Mouse (Mus musculus) neural tube, embryonic 14.5 days (tissue): ENCODE results near the gene Gm4881. TPM values are rescaled to one million over a fixed set of nuclear protein-coding genes. Genes with fewer than 3 reads are reported as not detected.

ENCODE experiments used
- ATAC-seq: fragments of 200-750 bp; cut with Nextera tagmentation; 2 replicates; pipeline ENCODE4 v1.8.0; 2017; ENCODE audit warnings: low read depth, mild to moderate bottlenecking, moderate TSS enrichment, moderate library complexity
- H3K27ac ChIP-seq: fragments of 300-500 bp; sonication (generic); 2 replicates; pipeline ENCODE4 v1.5.1; 2014; ENCODE audit warnings: low read depth, mild to moderate bottlenecking, control low read depth, low read length, moderate library complexity, mixed read lengths
- H3K27me3 ChIP-seq: fragments of 300-500 bp; sonication (generic); 2 replicates; pipeline ENCODE4 v1.6.1; 2014; ENCODE audit warnings: low read length; ENCODE audit not compliant: control insufficient read depth, insufficient read depth
- H3K36me3 ChIP-seq: fragments of 300-500 bp; sonication (generic); 2 replicates; pipeline ENCODE4 v1.6.1; 2014; ENCODE audit warnings: low read length, mixed read lengths; ENCODE audit not compliant: control insufficient read depth, insufficient read depth
- H3K4me1 ChIP-seq: fragments of 300-500 bp; sonication (generic); 2 replicates; pipeline ENCODE4 v1.6.1; 2014; ENCODE audit warnings: low read length; ENCODE audit not compliant: control insufficient read depth, insufficient read depth
- H3K4me2 ChIP-seq: fragments of 300-500 bp; sonication (generic); 2 replicates; pipeline ENCODE4 v1.6.1; 2014; ENCODE audit warnings: mild to moderate bottlenecking, low read depth, low read length, control low read depth
- H3K4me3 ChIP-seq: fragments of 300-500 bp; sonication (generic); 2 replicates; pipeline ENCODE4 v1.5.1; 2014; ENCODE audit warnings: low read depth, low read length, control low read depth, mixed read lengths
- H3K9ac ChIP-seq: fragments of 300-500 bp; sonication (generic); replicated peaks from 2 replicates; pipeline ENCODE4 v1.6.1; 2014; ENCODE audit warnings: low read depth, mild to moderate bottlenecking, control low read depth, low read length, mixed read lengths
- H3K9me3 ChIP-seq: fragments of 300-500 bp; sonication (generic); 2 replicates; pipeline ENCODE4 v1.6.1; 2016; ENCODE audit warnings: low read length; ENCODE audit not compliant: control insufficient read depth
- WGBS: fragments of 180-500 bp; shearing (Covaris S2); extraction: QIAGEN DNeasy Blood & Tissue Kit; methylation state at CpG from one replicate; pipeline ENCODE4 v1.1.7; 2014; 5-methylcytosine and 5-hydroxymethylcytosine counted together
- polyA plus RNA-seq: library from polyadenylated mRNA; unstranded; fragments of >200 nt; fragmentation: Nextera tagmentation; extraction: Ambion mirVana; gene quantifications from 2 replicates; pipeline ENCODE4 v1.2.1, GENCODE M21; 2014

Gm4881 gene
- polyA plus RNA-seq, 1 experiment from 2014 or later: 1.5 TPM

DNA sequence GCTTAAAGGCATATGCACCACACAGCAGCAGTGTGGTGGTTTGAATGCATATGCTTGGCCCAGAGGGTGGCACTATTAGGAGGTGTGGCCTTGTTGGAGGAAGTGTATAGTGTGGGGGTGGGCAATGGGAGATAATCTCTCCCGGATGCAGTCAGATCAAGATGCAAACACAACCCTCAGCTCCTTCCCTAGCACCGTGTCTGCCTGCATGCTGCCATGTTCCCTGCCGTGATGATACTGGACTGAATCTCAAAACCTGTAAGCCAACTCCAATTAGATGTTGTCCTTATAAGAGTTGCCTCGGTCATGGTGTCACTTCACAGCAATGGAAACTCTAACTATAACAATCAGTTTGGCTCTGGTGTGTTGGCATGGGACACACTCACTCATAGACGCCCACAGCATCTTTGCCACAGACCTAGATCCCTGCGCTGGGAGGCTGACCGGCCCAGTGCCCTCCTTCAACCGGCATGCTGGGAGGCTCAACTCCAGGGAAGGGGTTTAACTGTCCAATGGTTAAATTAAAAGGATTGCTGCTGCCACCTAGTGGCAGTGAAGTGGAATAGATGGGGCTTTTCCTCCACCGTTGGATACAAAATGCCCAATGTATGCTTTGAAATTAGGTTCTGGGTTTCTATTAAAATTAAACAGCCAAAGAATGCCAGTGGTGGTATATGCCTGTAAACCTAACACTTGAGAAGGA lies 30.8 kb upstream of the Gm4881 start:
- no peaks in the 10 kb centered on the region for H3K9me3 ChIP-seq
- 26% methylated on average over 9 of the region's 9 CpGs for WGBS
- H3K27me3 ChIP-seq: 0 out of 2 replicates have a peak, but pooled peaks cover 2% of the 10 kb centered on the region
- H3K27ac ChIP-seq: no peak overlapping the region
- H3K9ac ChIP-seq: no peak overlapping the region
- no peak overlapping the region for H3K4me3 ChIP-seq
- no peak for ATAC-seq
- H3K4me1 ChIP-seq: 0 out of 2 replicates have a peak, but pooled peaks cover 4% of the 10 kb centered on the region
- peaks cover 20% of the 10 kb centered on the region for H3K36me3 ChIP-seq
- H3K4me2 ChIP-seq: no peak overlapping the region

DNA sequence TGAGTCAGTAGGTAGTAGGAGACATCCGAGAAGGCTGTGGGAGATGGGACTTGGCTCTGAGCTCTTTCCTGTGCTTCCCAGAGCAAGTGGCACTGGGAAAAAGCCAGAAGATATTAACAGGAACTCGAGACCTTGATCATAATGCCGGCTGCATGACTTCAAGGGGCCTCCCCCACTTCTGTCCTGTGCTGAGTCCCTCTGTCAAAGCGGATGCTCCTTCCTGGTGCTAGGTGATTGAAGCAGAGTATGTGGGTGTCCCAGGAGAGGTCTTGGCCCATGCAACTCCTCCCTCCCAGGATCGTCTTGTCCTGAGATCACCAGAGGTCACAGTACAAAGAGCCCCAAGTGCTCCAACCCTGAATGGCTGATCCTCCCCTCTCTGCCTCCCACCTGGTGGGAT lies 29.6 kb upstream of the Gm4881 start:
- Histone ChIP-seq H3K9ac (no peak overlapping the region), H3K4me2 (no peak overlapping the region), H3K4me3 (no peak overlapping the region), H3K27ac (no peak overlapping the region), H3K27me3 (0 out of 2 replicates have a peak, but pooled peaks cover 2% of the 10 kb centered on the region), H3K4me1 (0 out of 2 replicates have a peak, but pooled peaks cover 4% of the 10 kb centered on the region), H3K36me3 (peaks cover 9% of the 10 kb centered on the region; the same call in 1 of the 2 replicates), H3K9me3 (no peaks in the 10 kb centered on the region)
- WGBS: 81% methylated on average over 5 of the region's 5 CpGs
- ATAC-seq: no peak

DNA sequence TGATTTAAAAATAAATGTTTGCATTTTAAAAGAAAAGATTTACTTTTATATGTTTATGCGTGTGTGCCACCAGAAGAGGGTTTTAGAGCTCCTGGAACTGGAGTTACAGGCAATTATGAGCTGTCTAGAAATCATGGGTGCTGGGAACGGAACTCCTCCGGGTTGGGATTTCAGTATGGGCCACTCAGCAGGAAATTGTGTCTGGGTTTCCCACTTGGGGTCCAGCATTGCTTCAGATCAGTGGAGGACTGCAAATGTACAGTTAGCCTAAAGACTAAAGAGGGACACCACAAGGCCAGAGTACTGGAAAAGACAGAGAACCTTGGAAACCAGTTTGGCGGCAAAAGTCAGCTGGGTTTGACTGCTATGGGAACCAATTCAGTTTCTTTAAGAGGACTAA lies 28.9 kb upstream of the Gm4881 start:
- 0 out of 2 replicates have a peak, but pooled peaks cover 2% of the 10 kb centered on the region for H3K27me3 ChIP-seq
- H3K4me2 ChIP-seq: no peak overlapping the region
- no peaks in the 10 kb centered on the region for H3K9me3 ChIP-seq
- H3K4me3 ChIP-seq: no peak overlapping the region
- ATAC-seq: no peak
- WGBS: 85% methylated on average over 4 of the region's 4 CpGs
- H3K9ac ChIP-seq: no peak overlapping the region
- peaks cover 2% of the 10 kb centered on the region; the same call in 1 of the 2 replicates for H3K36me3 ChIP-seq
- 0 out of 2 replicates have a peak, but pooled peaks cover 4% of the 10 kb centered on the region for H3K4me1 ChIP-seq
- no peak overlapping the region for H3K27ac ChIP-seq

DNA sequence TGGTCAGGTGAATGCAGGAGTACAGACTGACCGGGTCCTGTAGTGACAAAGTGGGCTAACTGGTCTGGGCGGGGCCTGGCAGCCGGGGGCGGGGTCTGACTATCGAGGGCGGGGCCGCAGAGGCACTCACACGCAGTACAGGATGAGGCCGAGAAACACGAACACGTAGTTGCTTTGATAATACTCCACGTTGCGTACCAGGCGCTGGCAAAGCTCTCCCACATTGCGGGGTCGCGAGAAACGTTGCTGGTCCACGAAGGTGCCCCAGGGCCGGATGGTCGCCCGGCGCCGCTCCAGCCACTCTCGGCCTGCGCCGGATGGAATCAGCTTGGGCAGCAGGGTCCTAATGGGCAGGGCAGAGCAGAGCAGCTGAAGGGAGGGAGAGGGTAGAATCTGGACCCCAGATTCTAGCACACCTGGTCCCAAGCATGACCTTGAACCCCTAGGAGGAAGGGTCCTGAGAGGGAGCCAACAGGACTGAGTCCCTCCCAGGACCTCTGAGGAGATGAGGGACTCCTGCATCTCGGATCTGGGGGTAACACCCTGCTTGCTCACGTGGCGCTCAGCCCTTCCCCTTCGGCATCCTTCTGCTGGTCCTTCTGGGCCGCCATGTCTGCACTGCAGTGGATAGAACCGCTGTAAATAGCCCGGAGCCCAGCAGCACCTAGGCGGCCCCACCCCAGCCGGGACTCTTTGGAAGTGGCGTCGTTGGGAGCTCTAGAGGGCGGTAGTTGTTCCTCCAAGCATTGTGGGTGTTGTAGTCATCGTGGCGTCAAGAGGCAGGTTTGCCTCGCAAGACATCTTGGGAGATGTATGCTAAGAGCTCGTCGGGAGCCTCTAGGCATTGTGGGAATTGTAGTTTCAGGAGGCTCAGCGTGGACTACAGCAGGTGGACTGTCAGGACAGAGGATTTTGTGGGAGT lies 27.9 kb upstream of the Gm4881 start, which contains the start of gene Rabac1:
Gene Rabac1, minus strand, starts transcription at position 783 of the 922 bp plus-strand sequence.
- peak within 1 kb of the TSS; percentile 81 for H3K27ac ChIP-seq
- ATAC-seq: peak; percentile 93

DNA sequence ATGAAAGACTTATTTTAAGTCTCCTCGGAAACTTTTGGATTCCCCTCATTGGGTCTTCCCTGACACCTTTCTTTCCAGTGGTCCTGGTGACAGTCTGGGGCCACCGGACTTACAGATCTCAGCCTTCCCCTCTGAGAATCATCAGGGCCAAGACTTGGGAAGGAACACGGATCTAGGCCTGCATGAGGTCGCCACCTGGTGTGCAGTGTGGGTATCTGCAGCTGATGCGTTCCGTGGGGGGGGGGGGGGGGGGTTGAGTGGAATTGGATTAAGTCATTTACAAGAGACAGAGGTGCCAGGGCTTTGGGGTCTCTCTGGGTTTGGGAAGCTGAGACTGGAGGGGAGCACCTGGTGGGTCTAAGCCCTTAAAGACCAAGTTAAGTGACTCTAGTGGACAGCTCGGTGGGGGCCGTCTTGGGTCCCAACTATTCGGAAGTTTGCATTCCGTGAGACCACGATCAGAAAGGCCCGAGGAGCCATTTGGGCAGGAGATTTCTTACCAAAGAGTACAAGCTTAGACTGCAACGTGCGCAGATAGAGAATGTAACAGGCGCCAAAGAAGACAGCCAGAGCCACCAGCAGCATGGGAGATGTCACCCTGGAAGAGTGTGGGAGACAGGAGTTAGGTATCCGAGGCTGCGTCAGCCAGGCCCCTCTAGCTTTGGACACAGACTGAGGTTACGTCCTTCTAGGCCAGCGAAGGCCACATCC lies 27.1 kb upstream of the Gm4881 start:
- Histone ChIP-seq H3K27ac (peak overlapping the region; percentile 81; the same call in 1 of the 2 replicates), H3K4me1 (0 out of 2 replicates have a peak, but pooled peaks cover 4% of the 10 kb centered on the region), H3K9me3 (no peaks in the 10 kb centered on the region), H3K36me3 (no peaks in the 10 kb centered on the region), H3K4me3 (peak overlapping the region; percentile 74), H3K9ac (peak overlapping the region; percentile 83), H3K4me2 (peak overlapping the region; percentile 82), H3K27me3 (0 out of 2 replicates have a peak, but pooled peaks cover 2% of the 10 kb centered on the region)
- WGBS: 14% methylated on average over 18 of the region's 19 CpGs
- peak; percentile 1; the same call in 1 of the 2 replicates for ATAC-seq

More for the DNA sequence above, 27.9 kb upstream of the Gm4881 start, which contains the start of gene Rabac1:
- 0 out of 2 replicates have a peak, but pooled peaks cover 2% of the 10 kb centered on the region for H3K27me3 ChIP-seq
- peak within 1 kb of the TSS; percentile 83 for H3K9ac ChIP-seq
- H3K4me3 ChIP-seq: peak within 1 kb of the TSS; percentile 74
- under 1% methylated on average over 45 of the region's 45 CpGs for WGBS
- peak within 1 kb of the TSS; percentile 82 for H3K4me2 ChIP-seq
- H3K36me3 ChIP-seq: no peaks in the 10 kb centered on the region
- H3K4me1 ChIP-seq: 0 out of 2 replicates have a peak, but pooled peaks cover 4% of the 10 kb centered on the region
- H3K9me3 ChIP-seq: no peaks in the 10 kb centered on the region

DNA sequence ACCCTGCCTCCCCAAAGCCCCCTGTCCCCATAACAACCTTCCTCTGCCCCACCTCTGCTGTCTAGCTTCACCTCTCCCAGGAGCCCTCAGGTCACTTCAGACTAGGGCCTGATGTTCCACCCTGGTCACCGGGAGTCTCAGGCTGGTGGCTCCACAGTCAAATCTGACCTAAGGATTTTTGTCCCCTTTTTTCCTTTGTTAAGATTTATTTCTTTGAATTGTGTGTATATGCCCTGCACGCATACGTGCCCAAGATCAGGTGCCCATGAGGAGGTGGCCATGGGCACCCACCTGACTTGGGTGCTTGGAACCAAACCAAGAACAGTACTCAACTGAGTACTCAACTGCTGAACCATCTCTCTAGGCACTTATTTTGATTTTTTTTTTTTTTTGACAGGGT lies 26.0 kb upstream of the Gm4881 start:
- 97% methylated on average over 3 of the region's 3 CpGs for WGBS
- no peak for ATAC-seq
- Histone ChIP-seq H3K36me3 (no peaks in the 10 kb centered on the region), H3K4me3 (no peak overlapping the region), H3K27ac (no peak overlapping the region), H3K27me3 (0 out of 2 replicates have a peak, but pooled peaks cover 2% of the 10 kb centered on the region), H3K9me3 (no peaks in the 10 kb centered on the region), H3K4me2 (no peak overlapping the region), H3K9ac (no peak overlapping the region), H3K4me1 (0 out of 2 replicates have a peak, but pooled peaks cover 4% of the 10 kb centered on the region)

DNA sequence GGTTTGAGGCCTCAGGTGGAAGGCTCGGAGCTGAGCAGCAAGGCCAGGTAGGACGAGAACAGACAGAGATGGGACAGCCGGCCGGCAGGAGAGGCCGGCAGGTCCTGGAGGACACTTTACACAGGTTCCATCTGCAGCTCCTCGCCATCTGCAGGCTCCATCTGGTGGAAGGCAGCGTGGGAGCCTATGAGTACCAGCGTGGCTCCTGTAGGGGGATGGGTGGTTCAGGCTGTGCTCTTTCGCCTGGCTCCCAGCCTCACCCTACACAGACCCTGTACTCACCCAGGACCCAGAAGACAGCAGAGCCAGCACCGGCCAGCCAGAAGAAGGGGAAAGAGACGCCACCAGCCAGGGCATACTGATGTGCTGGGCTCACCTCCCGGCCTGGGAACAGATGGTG lies 25.5 kb upstream of the Gm4881 start:
- Histone ChIP-seq H3K9ac (no peak overlapping the region), H3K4me2 (no peak overlapping the region), H3K36me3 (no peaks in the 10 kb centered on the region), H3K27me3 (0 out of 2 replicates have a peak, but pooled peaks cover 2% of the 10 kb centered on the region), H3K9me3 (no peaks in the 10 kb centered on the region), H3K27ac (no peak overlapping the region), H3K4me1 (0 out of 2 replicates have a peak, but pooled peaks cover 4% of the 10 kb centered on the region), H3K4me3 (no peak overlapping the region)
- 65% methylated on average over 11 of the region's 12 CpGs for WGBS
- no peak for ATAC-seq

DNA sequence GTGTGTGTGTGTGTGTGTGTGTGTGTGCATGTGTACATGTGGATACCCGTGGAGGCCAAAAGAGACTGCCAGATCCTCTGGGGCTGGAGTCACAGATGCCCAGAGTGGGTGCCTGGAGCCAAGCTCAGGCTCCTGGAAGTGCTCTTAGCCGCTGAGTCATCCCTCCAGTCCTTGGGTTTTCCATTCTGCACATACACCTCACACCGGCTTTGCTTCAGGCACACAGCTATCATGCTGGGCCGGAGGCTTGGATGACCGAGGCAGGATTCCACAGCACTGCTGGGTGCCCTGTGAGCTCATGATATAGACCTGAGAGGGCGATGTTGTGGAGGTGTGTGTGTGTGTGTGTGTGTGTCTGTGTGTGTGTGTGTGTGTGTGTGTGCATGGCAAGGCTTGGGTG lies 24.2 kb upstream of the Gm4881 start:
- Histone ChIP-seq H3K27me3 (0 out of 2 replicates have a peak, but pooled peaks cover 2% of the 10 kb centered on the region), H3K4me2 (no peak overlapping the region), H3K27ac (no peak overlapping the region), H3K4me1 (0 out of 2 replicates have a peak, but pooled peaks cover 4% of the 10 kb centered on the region), H3K4me3 (no peak overlapping the region), H3K9me3 (no peaks in the 10 kb centered on the region), H3K36me3 (no peaks in the 10 kb centered on the region), H3K9ac (no peak overlapping the region)
- 65% methylated on average over 6 of the region's 6 CpGs for whole genome bisulfite sequencing
- ATAC-seq: no peak
